Mouse (Mus musculus) neural tube, embryonic 12.5 days (tissue): ENCODE measurements around the gene Cct7. TPM values are rescaled to one million over a fixed set of nuclear protein-coding genes. Genes with fewer than 3 reads are reported as not detected.

ENCODE experiments used
- ATAC-seq: fragments of 200-750 bp; cut with Nextera tagmentation; 2 replicates; pipeline ENCODE4 v1.8.0; 2017; ENCODE audit warnings: low read depth, mild to moderate bottlenecking, moderate TSS enrichment, moderate library complexity; ENCODE audit not compliant: low FRiP score
- H3K27ac ChIP-seq: fragments of 300-500 bp; sonication (generic); 2 replicates; pipeline ENCODE4 v1.5.1; 2016
- H3K27me3 ChIP-seq: fragments of 300-500 bp; sonication (generic); replicated peaks from 2 replicates; pipeline ENCODE4 v1.6.1; 2016; ENCODE audit warnings: mild to moderate bottlenecking
- H3K36me3 ChIP-seq: fragments of 300-500 bp; sonication (generic); 2 replicates; pipeline ENCODE4 v1.6.1; 2016; ENCODE audit warnings: mild to moderate bottlenecking
- H3K4me1 ChIP-seq: fragments of 300-500 bp; sonication (generic); 2 replicates; pipeline ENCODE4 v1.6.1; 2016
- H3K4me2 ChIP-seq: fragments of 300-500 bp; sonication (generic); replicated peaks from 2 replicates; pipeline ENCODE4 v1.6.1; 2016; ENCODE audit warnings: mild to moderate bottlenecking
- H3K4me3 ChIP-seq: fragments of 300-500 bp; sonication (generic); 2 replicates; pipeline ENCODE4 v1.5.1; 2016
- H3K9ac ChIP-seq: fragments of 300-500 bp; sonication (generic); 2 replicates; pipeline ENCODE4 v1.6.1; 2016; ENCODE audit warnings: mild to moderate bottlenecking
- H3K9me3 ChIP-seq: fragments of 300-500 bp; sonication (generic); 2 replicates; pipeline ENCODE4 v1.6.1; 2016; ENCODE audit warnings: mild to moderate bottlenecking
- WGBS: fragments of 180-500 bp; shearing (Covaris S2); methylation state at CpG from one replicate; pipeline ENCODE4 v1.1.7; 2016; 5-methylcytosine and 5-hydroxymethylcytosine counted together
- polyA plus RNA-seq: library from polyadenylated mRNA; unstranded; fragments of >200 nt; fragmentation: Nextera tagmentation; extraction: Ambion mirVana; gene quantifications from 2 replicates; pipeline ENCODE4 v1.2.1, GENCODE M21; 2016

Gene Cct7
- polyA plus RNA-seq, 1 experiment from 2014 or later: 590 TPM

DNA sequence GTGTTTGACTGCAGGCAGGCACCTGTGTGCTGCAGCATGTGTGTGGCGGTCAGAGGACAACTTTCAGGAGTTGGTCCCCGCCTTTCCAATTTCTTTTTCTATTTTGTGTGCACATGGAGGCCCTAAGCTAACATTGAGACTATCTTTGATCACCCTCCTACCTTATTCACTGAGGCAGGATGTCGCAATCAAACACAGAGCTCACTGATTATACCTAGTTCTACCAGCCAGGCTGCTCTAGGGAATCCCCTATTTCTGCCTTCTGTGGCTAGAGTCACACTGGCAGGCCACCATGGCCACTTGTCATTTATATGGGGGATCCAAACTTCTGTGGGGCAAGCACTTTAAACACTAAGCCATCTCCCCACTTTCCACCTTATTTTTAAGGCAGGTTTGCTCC is 38.4 kb downstream of the Cct7 start:
- Histone ChIP-seq H3K27ac (no peak overlapping the region), H3K27me3 (peaks cover 18% of the 10 kb centered on the region), H3K4me2 (no peak overlapping the region), H3K36me3 (no peaks in the 10 kb centered on the region), H3K4me1 (peaks cover 8% of the 10 kb centered on the region; the same call in 1 of the 2 replicates), H3K4me3 (no peak overlapping the region), H3K9me3 (no peaks in the 10 kb centered on the region), H3K9ac (no peak overlapping the region)
- WGBS: 75% methylated on average over 3 of the region's 3 CpGs
- no peak for ATAC-seq

DNA sequence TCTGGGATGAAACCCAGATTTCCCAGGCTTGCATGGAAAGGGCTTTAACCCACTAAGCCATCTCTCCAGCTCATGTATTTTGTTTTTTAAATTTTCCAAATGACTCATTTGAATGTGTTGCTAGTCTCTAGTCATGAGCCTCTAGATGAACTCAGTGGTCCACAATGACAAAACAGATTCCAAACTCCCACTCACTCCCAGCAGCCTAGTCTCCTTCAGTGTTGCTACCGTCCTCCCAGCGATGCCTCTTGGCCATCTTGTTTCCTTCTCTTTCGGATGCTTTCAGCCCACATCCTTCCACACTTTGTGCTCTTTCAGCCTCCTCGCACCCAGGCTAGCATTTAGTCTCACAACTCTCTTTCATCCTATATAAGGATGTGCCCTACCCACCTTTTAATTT is 38.9 kb downstream of the Cct7 start:
- H3K4me1 ChIP-seq: peaks cover 7% of the 10 kb centered on the region; the same call in 1 of the 2 replicates
- no peaks in the 10 kb centered on the region for H3K9me3 ChIP-seq
- no peaks in the 10 kb centered on the region for H3K36me3 ChIP-seq
- H3K4me2 ChIP-seq: no peak overlapping the region
- no peak overlapping the region for H3K4me3 ChIP-seq
- no peak for ATAC-seq
- WGBS: 90% methylated on average over 4 of the region's 4 CpGs
- H3K27me3 ChIP-seq: peaks cover 13% of the 10 kb centered on the region
- H3K9ac ChIP-seq: no peak overlapping the region
- no peak overlapping the region for H3K27ac ChIP-seq

DNA sequence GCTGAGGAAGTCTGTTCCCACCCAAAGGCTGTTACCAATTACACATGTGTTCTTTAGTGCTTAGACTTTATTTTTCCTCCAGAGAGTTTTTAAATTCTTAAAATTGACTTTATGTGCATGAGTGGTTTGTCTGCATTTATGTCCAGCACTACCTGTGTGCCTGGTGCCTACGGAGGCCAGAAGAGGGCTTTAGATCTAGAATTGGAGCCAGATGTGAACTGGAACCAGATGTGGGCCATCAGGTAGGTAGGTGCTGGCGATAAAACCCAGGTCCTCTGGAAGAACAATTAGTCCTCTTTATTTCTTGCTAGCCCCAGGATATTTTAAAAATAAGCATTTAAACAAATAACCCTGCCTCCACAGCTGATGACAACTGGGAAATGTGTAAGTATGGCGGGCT is 40.3 kb downstream of the Cct7 start:
- Histone ChIP-seq H3K4me1 (peaks cover 7% of the 10 kb centered on the region; the same call in 1 of the 2 replicates), H3K9ac (no peak overlapping the region), H3K4me2 (no peak overlapping the region), H3K27ac (no peak overlapping the region), H3K36me3 (no peaks in the 10 kb centered on the region), H3K27me3 (no peaks in the 10 kb centered on the region), H3K9me3 (no peaks in the 10 kb centered on the region), H3K4me3 (no peak overlapping the region)
- no peak for ATAC-seq
- WGBS: 85% methylated on average over 3 of the region's 3 CpGs

DNA sequence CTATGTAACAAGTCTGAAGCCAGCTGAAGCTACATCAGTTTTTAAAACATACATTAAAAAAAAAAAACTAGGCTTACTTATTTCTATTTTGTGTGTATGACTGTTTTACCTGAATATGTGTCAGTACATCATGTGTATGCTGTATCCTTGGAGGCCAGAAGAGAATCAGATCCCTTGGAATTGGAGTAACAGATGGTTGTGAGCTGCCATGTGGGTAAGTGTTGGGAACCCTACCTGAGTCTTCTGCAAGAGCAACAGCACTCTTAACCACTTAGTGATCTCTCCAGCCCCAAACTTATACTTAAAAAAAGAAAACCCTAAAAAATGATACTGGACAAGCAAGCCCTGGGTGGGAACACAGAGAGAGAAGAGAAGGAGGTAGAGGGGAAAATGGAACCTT is 45.7 kb downstream of the Cct7 start:
- Histone ChIP-seq H3K4me2 (no peak overlapping the region), H3K27ac (no peak overlapping the region), H3K36me3 (no peaks in the 10 kb centered on the region), H3K9ac (no peak overlapping the region), H3K4me1 (peaks cover 8% of the 10 kb centered on the region), H3K27me3 (no peaks in the 10 kb centered on the region), H3K9me3 (no peaks in the 10 kb centered on the region), H3K4me3 (no peak overlapping the region)
- no peak for ATAC-seq

DNA sequence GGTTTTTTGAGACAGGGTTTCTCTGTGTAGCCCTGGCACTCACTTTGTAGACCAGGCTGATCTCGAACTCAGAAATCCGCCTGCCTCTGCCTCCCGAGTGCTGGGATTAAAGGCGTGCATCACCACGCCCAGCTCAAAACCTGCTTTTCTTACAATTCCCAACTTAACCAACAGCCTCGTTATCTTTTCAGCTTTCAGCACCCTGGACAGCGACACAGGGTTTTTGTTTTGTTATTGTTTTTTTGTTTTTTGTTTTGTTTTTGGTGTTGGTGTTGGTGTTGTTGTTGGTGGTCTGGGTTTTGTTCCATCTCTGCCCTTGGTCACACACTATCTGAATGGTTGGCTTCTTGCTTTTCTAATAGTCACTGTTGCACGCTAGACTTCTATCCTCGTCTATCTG is 46.8 kb downstream of the Cct7 start:
- no peaks in the 10 kb centered on the region for H3K9me3 ChIP-seq
- H3K27me3 ChIP-seq: no peaks in the 10 kb centered on the region
- H3K4me2 ChIP-seq: no peak overlapping the region
- no peak overlapping the region for H3K4me3 ChIP-seq
- no peak overlapping the region for H3K27ac ChIP-seq
- H3K4me1 ChIP-seq: peaks cover 16% of the 10 kb centered on the region
- 69% methylated on average over 9 of the region's 9 CpGs for WGBS
- H3K9ac ChIP-seq: no peak overlapping the region
- ATAC-seq: no peak
- no peaks in the 10 kb centered on the region for H3K36me3 ChIP-seq

DNA sequence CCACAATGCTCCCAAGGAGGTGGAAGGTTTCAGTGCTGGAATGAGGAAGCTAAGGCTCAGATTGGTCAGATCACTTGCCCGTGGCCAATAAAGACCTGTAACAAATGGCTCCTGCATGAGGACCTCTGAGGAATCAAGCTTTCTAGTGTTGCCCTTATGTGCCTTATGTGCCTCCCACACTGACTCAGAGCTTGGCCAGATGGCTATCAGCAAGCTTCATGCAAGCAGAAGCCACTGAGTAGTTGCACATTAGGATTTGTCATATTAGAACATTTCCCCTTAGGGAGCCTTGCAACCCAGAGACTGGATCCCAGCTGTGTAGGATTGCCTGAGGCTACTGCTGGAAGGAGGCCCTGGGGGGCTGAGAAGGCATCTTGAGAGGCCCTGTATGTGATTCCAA is 49.1 kb downstream of the Cct7 start:
- no peak for ATAC-seq
- Histone ChIP-seq H3K27me3 (peaks cover 14% of the 10 kb centered on the region), H3K4me2 (no peak overlapping the region), H3K4me3 (no peak overlapping the region), H3K27ac (no peak overlapping the region), H3K36me3 (no peaks in the 10 kb centered on the region), H3K9me3 (no peaks in the 10 kb centered on the region), H3K9ac (no peak overlapping the region), H3K4me1 (peaks cover 17% of the 10 kb centered on the region)
- WGBS: 70% methylated on average over 1 of the region's 1 CpGs

DNA sequence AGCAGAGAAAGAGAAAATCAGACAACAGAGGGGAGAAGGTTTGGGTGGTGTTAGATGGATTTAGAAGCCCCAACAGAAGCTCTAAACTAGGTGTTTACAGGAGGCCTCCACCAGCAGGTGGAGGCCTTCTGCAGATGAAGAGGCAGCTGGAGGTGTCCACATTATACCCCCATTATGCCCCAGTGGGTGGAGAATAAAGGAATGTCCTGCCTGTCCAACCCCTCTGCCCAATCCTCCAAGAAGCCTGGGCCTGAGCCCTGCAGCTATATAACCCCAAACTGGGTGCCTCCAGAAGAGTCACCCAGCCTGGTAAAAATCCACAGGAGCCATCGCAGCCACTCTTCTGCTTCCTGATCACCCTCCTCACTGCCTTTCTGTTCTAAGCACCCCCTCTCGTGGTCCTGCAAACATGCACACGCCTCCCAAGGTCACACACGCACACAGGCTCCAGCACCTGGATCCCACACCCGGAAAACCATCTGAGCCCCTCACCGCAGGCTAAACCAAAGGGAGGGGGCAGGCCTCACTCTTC is 50.3 kb downstream of the Cct7 start:
- Histone ChIP-seq H3K4me2 (peak overlapping the region; percentile 83), H3K27ac (no peak overlapping the region; the same call in 1 of the 2 replicates), H3K9ac (0 out of 2 replicates have a peak overlapping the region, but pooled peaks have one; percentile 29), H3K36me3 (no peaks in the 10 kb centered on the region), H3K9me3 (no peaks in the 10 kb centered on the region), H3K4me1 (peaks cover 17% of the 10 kb centered on the region), H3K27me3 (peaks cover 18% of the 10 kb centered on the region), H3K4me3 (peak overlapping the region; percentile 55)
- ATAC-seq: 0 out of 2 replicates have a peak, but pooled peaks have one; percentile 9
- WGBS: 12% methylated on average over 6 of the region's 6 CpGs

DNA sequence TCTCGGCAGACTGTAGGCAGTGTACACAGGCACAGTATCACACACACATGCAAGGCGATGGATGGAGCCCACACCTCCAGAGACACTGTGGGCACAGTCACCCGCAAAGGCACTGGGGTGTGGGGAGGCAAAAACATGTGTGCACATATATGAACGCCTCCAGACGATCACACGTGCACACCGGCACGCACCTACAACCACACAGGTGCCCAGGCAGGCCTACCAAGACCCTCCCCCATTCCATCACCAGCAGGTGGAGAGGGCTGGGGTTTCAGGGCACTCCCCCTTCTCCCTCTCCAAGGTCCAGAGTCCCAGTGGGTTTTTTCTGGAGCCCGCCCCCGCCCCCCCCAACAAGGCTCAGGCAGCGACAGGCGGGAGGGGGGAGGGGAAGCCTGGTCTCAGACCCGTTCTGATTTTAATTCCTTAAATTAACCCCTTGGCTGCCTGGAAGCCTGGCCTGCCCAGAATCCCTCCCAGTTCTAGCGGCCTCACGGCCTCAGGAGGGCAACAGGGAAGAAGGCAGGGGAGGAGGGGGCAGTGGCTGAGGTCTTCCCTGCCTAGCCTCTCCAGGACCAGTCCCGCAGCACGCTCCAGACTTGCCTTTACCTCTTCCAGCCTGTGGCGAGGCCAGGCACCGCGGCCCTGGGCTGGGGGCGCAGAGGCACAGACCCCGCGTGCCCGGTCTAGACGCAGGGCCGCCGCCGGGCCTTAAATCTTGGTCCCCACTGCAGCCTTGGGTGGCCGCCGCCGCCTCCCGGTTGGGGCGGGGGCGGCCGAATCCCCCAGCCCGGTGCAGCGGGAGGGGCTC is 51.0 kb downstream of the Cct7 start:
- 2% methylated on average over 35 of the region's 37 CpGs for WGBS
- Histone ChIP-seq H3K27me3 (peaks cover 22% of the 10 kb centered on the region), H3K36me3 (no peaks in the 10 kb centered on the region), H3K9ac (peak overlapping the region; percentile 72), H3K27ac (no peak overlapping the region), H3K4me2 (peak overlapping the region; percentile 83), H3K4me1 (peaks cover 17% of the 10 kb centered on the region), H3K9me3 (no peaks in the 10 kb centered on the region), H3K4me3 (peak overlapping the region; percentile 55)
- peak; percentile 80 for ATAC-seq

DNA sequence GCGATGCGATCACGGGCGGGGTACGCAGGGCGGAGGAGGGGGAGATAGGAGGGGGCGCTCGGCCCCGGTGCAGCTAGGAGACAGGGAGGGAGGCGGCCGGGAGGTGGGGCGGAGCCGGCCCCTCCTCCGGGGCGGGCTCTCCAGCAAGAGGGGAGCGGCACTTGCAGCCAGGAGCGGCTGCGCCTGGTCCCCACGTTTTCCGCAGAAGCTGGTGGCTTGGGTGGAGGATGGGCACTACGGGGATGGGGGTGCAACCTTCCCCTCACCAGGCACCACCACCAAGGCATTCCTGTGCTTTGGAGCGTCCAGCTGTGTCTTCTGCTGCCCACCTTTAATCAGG is 51.6 kb downstream of the Cct7 start, which contains the start of gene Fbxo41:
Gene Fbxo41, minus strand, starts transcription at position 84 of the 340 bp plus-strand sequence.
- H3K27me3 ChIP-seq: peaks cover 22% of the 10 kb centered on the region
- no peak within 1 kb of the TSS for H3K27ac ChIP-seq
- no peaks in the 10 kb centered on the region for H3K9me3 ChIP-seq
- peak within 1 kb of the TSS; percentile 83 for H3K4me2 ChIP-seq
- WGBS: under 1% methylated on average over 21 of the region's 22 CpGs
- H3K36me3 ChIP-seq: no peaks in the 10 kb centered on the region
- ATAC-seq: peak; percentile 80
- H3K4me1 ChIP-seq: peaks cover 17% of the 10 kb centered on the region
- peak within 1 kb of the TSS; percentile 55 for H3K4me3 ChIP-seq
- H3K9ac ChIP-seq: peak within 1 kb of the TSS; percentile 72

DNA sequence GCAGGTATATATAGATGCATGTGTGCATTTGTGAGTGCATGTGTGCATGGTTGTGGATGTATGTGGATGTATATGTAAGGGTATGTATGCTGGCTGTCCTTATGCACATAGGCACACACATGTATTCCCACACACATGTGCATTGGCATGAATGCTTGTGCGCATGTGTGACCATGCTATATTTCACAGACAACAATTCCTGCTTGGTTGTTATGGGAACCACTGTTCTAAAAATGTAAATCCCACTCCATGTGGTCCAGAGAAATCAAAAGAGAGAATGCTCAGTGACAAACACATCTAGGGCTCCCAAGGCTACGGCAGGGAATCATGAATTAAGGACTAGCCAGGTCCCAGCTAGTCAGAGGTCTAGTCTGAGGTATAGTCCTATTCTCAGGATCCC is 53.6 kb downstream of the Cct7 start:
- Histone ChIP-seq H3K4me1 (peaks cover 17% of the 10 kb centered on the region), H3K4me3 (no peak overlapping the region), H3K36me3 (no peaks in the 10 kb centered on the region), H3K4me2 (no peak overlapping the region), H3K27me3 (peaks cover 39% of the 10 kb centered on the region), H3K9me3 (no peaks in the 10 kb centered on the region), H3K9ac (no peak overlapping the region), H3K27ac (no peak overlapping the region)
- WGBS: 56% methylated on average over 2 of the region's 2 CpGs
- ATAC-seq: no peak

DNA sequence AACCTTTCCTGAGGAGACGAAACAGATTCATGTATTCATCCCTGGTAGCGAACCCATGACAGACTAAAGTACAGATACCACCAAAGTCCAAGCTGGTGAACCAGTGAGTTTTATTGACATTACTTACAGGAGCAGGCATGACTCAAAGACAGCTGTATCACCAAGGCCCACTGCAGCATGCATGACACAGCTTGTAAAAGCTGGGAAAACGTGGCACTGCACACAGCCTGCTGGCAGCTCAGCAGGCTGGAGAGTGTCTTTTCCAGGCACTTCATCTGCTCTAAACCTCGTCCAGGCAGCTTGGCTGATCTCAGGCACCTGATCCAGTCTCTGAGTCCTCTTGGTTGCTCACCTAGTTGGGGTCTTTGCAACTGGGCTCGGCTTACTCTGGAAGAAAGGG is 57.3 kb downstream of the Cct7 start:
- no peaks in the 10 kb centered on the region for H3K9me3 ChIP-seq
- no peak overlapping the region for H3K27ac ChIP-seq
- peaks cover 26% of the 10 kb centered on the region for H3K4me1 ChIP-seq
- H3K36me3 ChIP-seq: no peaks in the 10 kb centered on the region
- no peak overlapping the region for H3K4me2 ChIP-seq
- ATAC-seq: no peak
- H3K4me3 ChIP-seq: no peak overlapping the region
- no peak overlapping the region for H3K9ac ChIP-seq
- WGBS: 51% methylated on average over 5 of the region's 5 CpGs
- peaks cover 74% of the 10 kb centered on the region for H3K27me3 ChIP-seq

DNA sequence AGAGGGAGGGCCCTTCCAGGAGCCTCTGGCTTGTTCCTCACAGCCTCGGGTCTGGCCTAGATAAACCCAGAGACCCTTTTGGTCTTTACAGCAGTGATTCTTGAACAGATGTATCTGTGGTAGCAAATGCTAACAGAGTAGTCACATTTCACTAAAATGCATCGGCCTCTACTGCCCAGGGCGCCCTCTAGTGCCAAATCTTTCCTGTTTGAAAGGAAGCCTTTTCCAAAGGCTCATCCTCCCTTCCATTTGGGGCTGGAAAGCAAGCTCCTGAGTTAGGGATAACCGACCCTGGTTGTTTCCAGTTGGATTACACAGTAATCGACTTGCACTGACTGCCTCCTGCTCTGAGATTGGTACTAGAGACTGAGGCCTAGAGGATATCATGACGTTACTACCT is 59.2 kb downstream of the Cct7 start:
- Histone ChIP-seq H3K27me3 (peaks cover 79% of the 10 kb centered on the region), H3K4me1 (peaks cover 27% of the 10 kb centered on the region), H3K36me3 (no peaks in the 10 kb centered on the region), H3K9ac (no peak overlapping the region), H3K9me3 (no peaks in the 10 kb centered on the region), H3K27ac (no peak overlapping the region), H3K4me3 (no peak overlapping the region), H3K4me2 (no peak overlapping the region)
- ATAC-seq: no peak
- WGBS: 3% methylated on average over 6 of the region's 6 CpGs
